Mouse (Mus musculus): ENCODE measurements around the gene Nedd4. TPM values are rescaled to one million over a fixed set of nuclear protein-coding genes. Genes with fewer than 3 reads are reported as not detected.
"Not testable (repeated sequence)": the region's sequence is repeated elsewhere in the genome, so short reads cannot be mapped to it uniquely, and the experiment has no call there.

The Nedd4 gene
- 100 to 1,000 TPM; 266 to 284 TPM for total RNA-seq (2021)
- long read RNA-seq, experiment 1, full-length matches to known transcripts: 182 of 334 reads
- long read RNA-seq, experiment 1, partial matches to known transcripts: 32 of 334 reads
- long read RNA-seq, experiment 1, other reads (novel, unspliced or antisense): 120 of 334 reads
- long read RNA-seq, experiment 2, full-length matches to known transcripts: 134 of 235 reads
- long read RNA-seq, experiment 2, partial matches to known transcripts: 27 of 235 reads
- long read RNA-seq, experiment 2, other reads (novel, unspliced or antisense): 74 of 235 reads

GRCm38 (mm10) chr9:72661895-72662661 lies at the start of gene Nedd4:
TSS of gene Nedd4 (plus strand) at chr9:72662346.
- peak; percentile 96 for DNase-seq (ENCODE audit: low spot score)

DNA sequence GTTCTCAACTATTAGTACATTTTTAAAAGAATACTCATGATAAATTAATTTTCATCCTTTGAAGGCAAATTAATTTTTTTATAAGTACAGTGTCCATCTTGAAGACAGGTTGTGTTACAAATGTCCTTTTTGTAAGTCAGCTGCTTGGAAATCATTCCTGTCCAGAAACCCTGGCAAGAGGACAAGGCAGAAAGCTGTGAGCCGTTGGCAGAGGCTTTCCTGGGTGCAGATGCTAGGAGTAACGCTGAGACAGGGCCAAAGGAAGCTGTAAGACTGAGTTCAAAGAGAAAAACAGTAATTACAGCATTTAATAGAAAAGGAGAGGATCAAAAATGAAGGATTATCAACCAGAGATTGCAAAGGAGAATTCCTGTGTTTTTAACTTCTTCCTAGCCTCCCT lies 48.3 kb upstream of the Nedd4 start:
- DNase-seq (ENCODE audit: low spot score): peak; percentile 86

GRCm38 (mm10) chr9:72614786-72615480 lies 47.2 kb upstream of the Nedd4 start:
- no peak for DNase-seq (ENCODE audit: low spot score)

DNA sequence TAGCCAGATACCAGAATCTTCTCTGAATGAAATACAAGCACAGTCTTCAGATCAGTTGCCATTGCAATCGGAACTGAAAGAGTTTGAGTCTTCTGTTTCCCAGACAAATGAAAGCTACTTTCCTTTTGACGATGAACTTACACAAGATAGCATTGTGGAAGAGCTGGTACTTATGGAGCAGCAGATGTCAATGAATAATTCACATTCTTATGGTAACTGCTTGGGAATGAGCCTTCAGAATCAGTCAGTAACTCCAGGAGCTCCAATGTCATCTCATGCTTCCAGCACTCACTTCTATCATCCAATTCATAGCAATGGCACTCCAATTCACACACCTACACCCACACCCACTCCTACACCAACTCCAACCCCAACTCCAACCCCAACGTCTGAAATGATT lies 44.1 kb upstream of the Nedd4 start:
- no peak for DNase-seq (ENCODE audit: low spot score)

DNA sequence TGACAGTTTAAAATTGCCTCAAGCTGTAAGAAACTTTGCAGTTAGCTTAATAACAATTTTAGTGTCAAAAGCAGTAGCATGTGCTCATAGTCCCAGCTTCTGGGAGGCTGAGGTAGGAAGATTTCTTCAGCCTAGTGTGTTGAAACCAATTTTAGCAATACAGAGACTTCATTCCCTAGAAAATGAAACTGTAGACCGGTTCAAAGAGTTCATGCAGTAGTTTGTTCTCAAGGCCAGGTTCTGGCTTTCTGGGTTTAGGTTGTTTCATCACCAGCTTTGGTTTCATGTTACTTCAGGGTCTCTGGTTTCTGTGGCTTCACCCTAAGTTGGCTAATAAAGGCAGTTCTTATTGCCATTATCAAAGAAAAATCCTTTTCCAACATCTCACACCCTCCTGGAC lies 38.5 kb upstream of the Nedd4 start:
- no peak for DNase-seq (ENCODE audit: low spot score)

DNA sequence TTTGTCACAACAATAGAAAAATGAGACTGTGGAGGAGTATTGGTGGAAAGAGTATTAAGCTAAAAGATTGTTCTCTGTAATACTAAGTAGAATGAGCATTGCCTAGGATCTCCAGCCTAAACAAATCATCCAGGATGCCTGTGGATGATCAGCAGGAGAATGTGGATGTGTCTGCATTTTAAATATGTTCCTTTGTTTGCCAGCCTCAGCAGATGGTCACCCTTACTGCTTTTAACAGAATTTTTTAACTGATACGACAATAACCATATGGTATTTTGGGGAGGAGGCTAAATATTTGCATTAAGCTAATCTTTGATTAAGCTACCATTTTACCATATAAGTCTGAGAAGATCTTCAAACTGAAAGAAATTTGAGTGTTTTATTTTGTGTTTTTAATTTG lies 34.5 kb upstream of the Nedd4 start:
- no peak for DNase-seq (ENCODE audit: low spot score)

DNA sequence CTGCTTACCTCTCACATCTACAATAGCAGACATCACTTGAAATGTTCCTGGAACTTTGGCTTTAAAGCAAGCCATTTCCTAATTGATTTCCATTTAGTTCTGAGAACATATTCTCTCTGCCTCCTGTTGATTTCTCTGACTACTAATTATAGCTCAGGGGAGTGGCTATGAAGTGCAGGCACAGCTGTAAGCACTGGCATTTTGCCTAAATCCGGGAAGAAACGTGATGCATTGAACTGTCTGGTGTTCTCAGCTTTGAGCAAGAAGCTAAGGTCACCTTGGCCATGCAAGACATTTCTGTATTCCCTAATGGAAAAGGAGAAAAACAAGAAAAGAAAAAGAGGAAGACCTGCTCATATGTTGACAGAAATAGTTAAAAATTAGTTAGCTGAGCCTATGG lies 33.6 kb upstream of the Nedd4 start:
- DNase-seq (ENCODE audit: low spot score): peak; percentile 74

DNA sequence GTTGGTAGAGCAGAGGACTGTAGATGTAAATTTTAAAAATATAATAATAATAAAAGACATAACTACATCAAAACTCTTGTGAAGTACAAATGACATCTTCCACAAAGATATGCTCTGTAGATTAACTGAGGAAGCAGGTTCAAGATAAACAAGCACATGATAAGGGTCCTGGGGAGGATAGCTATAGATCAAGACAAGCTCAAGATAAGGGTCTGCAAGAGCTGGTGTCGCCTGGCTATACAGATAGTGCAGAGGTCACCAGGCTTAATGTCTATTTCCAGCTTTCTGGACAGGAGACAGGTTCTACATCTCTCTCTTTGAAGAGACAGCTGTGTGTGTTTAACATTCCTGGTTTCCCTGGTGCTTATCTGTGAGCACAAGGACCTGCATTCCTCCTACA lies 29.9 kb upstream of the Nedd4 start:
- DNase-seq (ENCODE audit: low spot score): no peak

DNA sequence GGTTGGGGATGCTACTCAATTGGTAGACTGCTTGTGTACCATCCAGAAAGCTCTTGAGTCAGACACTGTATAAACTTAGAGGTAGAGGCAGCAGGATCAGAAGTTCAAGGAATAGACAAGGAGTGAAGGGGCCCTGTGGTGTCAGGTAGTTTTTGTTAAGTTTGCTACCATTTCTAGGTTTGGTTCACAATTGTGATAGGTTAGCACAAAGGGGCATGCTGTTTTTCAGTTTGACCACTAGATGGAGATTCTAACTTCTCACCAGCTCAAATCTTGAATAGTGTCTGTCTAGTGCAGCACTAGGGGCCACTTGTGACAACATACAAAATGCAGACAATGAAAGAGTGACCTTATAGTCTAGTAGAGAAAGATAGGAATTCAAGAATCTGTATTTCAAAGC lies 27.0 kb upstream of the Nedd4 start:
- no peak for DNase-seq (ENCODE audit: low spot score)

- DNase-seq (ENCODE audit: low spot score): no peak
Observed at GRCm38 (mm10) chr9:72636547-72636946, 25.6 kb upstream of the Nedd4 start.

DNA sequence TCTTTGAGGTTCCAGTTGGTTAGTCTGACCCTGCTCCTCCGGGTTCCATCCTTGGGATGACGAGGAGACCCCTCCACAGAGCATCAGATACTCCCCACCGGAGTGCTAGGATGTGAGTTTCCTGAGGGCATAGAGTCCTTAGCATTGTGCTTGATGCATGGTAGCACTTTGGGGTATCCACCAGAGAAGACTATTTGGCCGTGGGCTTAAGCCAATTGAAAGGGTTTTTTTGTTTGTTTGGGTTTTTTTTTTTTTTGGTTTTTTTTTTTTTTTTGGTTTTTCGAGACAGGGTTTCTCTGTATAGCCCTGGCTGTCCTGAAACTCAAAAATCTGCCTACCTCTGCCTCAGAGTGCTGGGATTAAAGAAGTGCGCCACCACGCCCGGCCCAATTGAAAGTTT lies 24.9 kb upstream of the Nedd4 start:
- no peak for DNase-seq (ENCODE audit: low spot score)

DNA sequence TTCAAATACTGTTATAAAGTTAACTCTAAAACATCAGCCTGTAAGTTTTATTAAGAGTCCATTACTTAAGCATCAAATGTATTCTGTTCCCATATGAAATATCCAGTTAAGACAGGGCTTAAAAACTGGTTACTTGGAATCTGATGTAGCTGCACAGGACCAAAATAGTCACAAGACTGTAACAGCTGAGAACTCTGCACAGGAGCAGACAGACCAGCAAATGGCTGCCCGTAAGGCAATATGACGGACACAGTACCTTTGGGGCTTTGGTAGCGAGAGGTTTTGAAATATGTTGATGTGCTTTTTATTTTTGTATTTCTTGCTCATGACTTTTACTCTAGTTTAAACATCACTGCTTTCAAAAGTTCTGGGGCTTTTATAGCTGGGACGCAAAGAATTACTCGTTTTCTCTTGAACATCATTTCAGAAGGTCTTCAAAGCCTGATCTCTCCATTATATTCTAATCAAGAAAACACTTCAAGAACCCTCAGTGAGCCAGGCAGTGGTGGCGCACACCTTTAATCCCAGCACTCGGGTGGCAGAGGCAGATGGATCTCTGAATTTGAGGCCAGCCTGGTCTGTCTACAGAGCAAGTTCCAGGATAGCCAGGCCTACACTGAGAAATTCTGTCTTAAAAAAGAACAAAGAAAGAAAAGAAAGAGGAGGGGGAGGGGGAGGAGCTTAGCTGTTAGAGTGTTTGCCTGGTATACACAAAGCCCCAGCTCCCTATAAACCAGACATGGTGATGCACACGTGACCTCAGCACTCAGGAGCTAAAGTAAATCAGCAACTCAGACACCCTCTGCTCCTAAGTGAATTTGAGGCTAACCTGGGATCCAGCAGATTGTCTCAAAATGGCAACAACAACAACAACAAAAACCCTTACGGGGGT lies 22.9 kb upstream of the Nedd4 start:
- DNase-seq (ENCODE audit: low spot score): peak; percentile 32

DNA sequence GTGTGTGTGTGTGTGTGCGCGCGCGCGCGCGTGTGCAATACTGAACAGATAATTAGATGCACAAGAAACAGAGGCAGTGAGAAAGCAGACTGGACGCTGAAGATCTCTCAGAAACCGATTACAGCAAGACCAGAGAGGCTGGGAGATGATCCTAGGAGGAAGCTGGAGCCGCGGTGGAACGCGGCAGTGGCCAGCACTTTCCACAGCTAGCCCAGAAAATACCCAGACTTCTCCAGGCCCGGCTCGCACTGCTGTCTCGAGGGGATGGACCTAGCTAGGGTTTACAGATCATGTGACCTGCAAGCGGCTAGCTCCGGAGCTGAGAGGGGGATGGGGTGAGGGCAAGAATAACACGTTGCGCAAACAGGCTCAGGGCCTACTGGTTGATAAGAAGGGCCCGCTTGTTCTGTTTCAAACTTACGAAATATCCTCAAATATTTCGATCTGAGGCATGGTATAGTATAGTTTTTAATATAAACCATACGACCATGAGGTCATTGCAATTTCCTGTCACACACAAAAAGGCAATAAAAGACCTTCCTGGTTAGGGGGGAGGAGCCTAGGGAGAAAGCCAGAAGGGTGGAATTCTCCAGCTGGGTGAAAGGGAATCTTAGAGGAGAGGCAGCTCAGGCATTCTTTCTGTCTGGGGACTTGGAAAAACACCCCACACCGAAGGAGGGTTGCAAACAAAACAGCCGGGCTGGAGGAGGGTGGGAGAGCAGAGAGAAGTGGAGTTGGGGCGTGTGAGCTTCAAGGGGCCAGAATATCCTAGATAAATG lies 22.1 kb upstream of the Nedd4 start:
- peak; percentile 93 for DNase-seq (ENCODE audit: low spot score)

DNA sequence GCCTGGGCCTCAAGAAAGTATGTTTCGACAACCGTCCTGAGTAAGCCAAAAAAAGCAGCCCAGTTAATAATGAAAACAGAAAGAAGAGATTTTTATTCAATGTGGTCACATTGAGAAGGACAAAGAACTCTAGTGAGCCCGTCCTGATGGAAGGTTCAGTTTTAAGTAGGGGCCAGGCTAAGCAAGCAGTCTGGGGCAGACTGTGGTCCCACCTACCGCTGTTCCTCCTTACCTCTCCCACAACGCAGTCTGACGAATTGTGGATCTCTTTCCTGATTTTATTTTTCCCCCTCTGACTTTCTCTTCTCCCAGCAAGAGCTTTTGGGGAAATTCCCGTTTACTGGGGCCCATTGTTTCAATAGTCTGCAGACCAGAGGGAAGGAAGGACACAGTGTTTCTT lies 21.5 kb upstream of the Nedd4 start:
- peak; percentile 30 for DNase-seq (ENCODE audit: low spot score)

GRCm38 (mm10) chr9:72641093-72641680 lies 21.0 kb upstream of the Nedd4 start:
- peak; percentile 73 for DNase-seq (ENCODE audit: low spot score)

DNA sequence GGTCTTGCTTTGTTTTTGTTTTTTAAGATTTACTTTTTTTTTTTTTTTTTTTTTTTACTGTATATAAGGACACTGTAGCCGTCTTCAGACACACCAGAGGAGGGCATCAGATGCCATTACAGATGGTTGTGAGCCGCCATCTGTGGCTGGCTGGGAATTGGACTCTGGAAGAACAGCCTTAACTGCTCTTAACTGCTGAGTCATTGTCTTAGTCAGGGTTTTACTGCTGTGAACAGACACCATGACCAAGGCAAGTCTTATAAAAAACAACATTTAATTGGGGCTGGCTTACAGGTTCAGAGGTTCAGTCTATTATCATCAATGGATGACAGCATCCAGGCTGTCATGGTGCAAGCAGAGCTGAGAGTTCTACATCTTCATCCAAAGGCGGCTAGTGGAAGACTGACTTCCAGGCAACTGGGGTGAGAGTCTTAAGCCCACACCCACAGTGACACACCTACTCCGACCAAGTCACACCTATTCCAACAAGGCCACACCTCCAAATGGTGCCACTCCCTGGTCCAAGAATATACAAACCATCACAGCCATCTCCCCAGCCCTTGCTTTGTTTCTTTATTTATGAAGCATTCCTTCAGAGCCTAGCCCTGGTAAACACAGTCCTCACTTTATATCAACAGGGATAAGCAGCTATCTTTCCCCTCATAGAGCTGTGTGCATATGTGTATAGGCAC lies 19.2 kb upstream of the Nedd4 start:
- not testable (repeated sequence) for DNase-seq (ENCODE audit: low spot score)

GRCm38 (mm10) chr9:72643651-72644417 lies 18.3 kb upstream of the Nedd4 start:
- DNase-seq (ENCODE audit: low spot score): no peak

DNA sequence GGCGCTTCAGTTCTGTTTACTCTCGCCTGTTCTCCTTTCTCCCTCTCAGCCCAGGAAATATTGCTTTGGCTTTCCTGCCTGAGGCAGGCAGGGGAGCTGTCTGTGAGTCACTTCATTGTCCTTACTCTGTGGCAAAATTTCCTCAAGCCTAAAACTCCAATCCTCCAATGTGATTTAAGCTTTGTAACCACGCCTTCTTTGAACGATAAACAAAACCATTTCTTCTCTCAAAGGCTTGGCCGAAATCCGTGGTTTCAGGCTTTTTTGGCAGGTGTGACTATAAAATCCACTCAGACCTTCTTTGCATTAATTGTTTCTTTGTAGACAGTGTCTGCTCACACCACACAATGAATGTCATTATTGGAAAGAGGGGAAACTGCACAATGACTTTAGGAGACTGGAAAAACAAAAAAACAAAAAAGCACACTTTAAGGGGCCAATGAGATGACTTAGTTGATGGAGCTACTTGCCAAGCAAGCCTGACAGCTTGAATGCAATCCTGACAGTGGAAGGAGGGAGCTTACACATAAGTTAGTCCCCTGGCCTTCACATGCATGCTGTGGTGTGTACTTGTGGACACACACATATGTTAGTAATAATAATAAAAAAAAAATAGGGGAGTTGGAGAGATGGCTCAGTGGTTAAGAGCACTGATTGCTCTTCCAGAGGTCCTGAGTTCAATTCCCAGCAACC lies 17.6 kb upstream of the Nedd4 start:
- no peak for DNase-seq (ENCODE audit: low spot score)
